Mouse (Mus musculus) brain, embryonic 14.5 days (tissue): ENCODE data around the gene Exoc4.

Experiments used
- CTCF ChIP-seq: fragments of 200-500 bp; IDR thresholded peaks from 2 replicates; pipeline ENCODE4 v1.5.1; 2012; ENCODE audit warnings: inconsistent platforms, mild to moderate bottlenecking, moderate library complexity, borderline replicate concordance; ENCODE audit not compliant: insufficient read depth, insufficient read length; ENCODE audit errors: extremely low read depth
- POLR2A ChIP-seq: fragments of 200-500 bp; IDR thresholded peaks from 2 replicates; pipeline ENCODE4 v1.6.1; 2012; ENCODE audit warnings: mild to moderate bottlenecking, inconsistent platforms, borderline replicate concordance; ENCODE audit not compliant: poor library complexity, insufficient read depth, insufficient read length, severe bottlenecking; ENCODE audit errors: extremely low read depth

DNA sequence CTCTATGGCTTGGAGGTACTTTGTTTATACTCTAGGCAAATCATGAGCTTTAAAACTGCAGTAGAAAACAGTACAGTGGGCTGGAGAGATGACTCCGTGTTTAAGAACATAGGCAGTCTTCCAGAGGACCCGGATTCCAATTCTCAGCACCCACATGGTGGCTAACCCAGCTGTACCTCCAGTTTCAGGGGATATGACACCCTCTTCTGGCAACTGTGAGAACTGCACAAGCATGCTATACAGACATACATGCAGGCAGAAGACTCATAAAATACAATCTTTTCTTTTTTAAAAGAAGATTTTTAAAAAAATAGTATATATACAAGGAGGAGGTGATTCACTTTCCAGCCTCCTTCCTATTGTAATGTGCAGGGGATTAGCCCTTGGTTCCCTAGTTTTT is 701.2 kb downstream of the Exoc4 start:
- TF ChIP-seq CTCF (peak; percentile 10; the same call in 1 of the 2 replicates), POLR2A (no peak)
